Mouse (Mus musculus) heart, adult 9 months (tissue): ENCODE results near the gene Rhof.

Experiments used
- DNase-seq, 2 experiments: peaks; one replicate each; pipeline ENCODE4 v3.0.0; 2022; ENCODE audit warnings: low spot score in 2 of 2

Rhof gene

GRCm38 (mm10) chr5:123148073-123148722 is 15.7 kb upstream of the Rhof start:
- no peak for DNase-seq

GRCm38 (mm10) chr5:123147569-123147968 is 15.1 kb upstream of the Rhof start:
- no peak for DNase-seq

GRCm38 (mm10) chr5:123146357-123146756 is 13.9 kb upstream of the Rhof start:
- no peak for DNase-seq

GRCm38 (mm10) chr5:123144746-123145590 is 12.5 kb upstream of the Rhof start:
- no peak for DNase-seq

- DNase-seq, result peak in 1 of 2 experiments; percentile 18
These were observed 11.7 kb upstream of the Rhof start for GRCm38 (mm10) chr5:123143971-123144745.

GRCm38 (mm10) chr5:123143251-123143970 is 10.9 kb upstream of the Rhof start:
- DNase-seq, result peak; percentile 37 to 45

- peak; percentile 62 to 65 for DNase-seq
These were observed 10.0 kb upstream of the Rhof start, which contains the start of gene Setd1b for GRCm38 (mm10) chr5:123142161-123143157. TSS of gene Setd1b (plus strand) at chr5:123142193.

- no peak for DNase-seq
These were observed 9.2 kb upstream of the Rhof start for GRCm38 (mm10) chr5:123141555-123142160.

- DNase-seq, result peak; percentile 97 to 98
These were observed 8.4 kb upstream of the Rhof start for GRCm38 (mm10) chr5:123140694-123141554.

GRCm38 (mm10) chr5:123139722-123140627 is 7.5 kb upstream of the Rhof start:
- DNase-seq, result peak in 1 of 2 experiments; percentile 35

GRCm38 (mm10) chr5:123138953-123139721 is 6.6 kb upstream of the Rhof start:
- DNase-seq, result peak; percentile 87 to 90

- DNase-seq, result peak; percentile 86 to 88
These were observed 5.9 kb upstream of the Rhof start for GRCm38 (mm10) chr5:123138230-123138911.

GRCm38 (mm10) chr5:123137910-123138229 is 5.4 kb upstream of the Rhof start:
- DNase-seq, result no peak

- DNase-seq, result peak; percentile 92 to 93
These were observed 4.8 kb upstream of the Rhof start for GRCm38 (mm10) chr5:123137044-123137909.

- peak; percentile 97 for DNase-seq
These were observed 4.0 kb upstream of the Rhof start for GRCm38 (mm10) chr5:123136361-123137043.
